Mouse (Mus musculus) common myeloid progenitor, adult 5-6 weeks (primary cell): Measurements from ENCODE around the gene Rgs14. TPM values are rescaled to one million over a fixed set of nuclear protein-coding genes. Genes with fewer than 3 reads are reported as not detected.
A peak's percentile ranks its signal among the peaks of the same experiment; 100 is the strongest.

Source experiments
- ATAC-seq: replicated peaks from 2 replicates; pipeline ENCODE4 v1.8.0; 2016; ENCODE audit warnings: low read depth, mild to moderate bottlenecking, moderate TSS enrichment, inconsistent platforms; ENCODE audit not compliant: poor library complexity, severe bottlenecking
- total RNA-seq: library from RNA; stranded (forward); fragments of 200-1000, 187-1606 nt; gene quantifications from 2 replicates; pipeline ENCODE4 v1.2.3, GENCODE M21; 2017

Gene Rgs14
- total RNA-seq, 1 experiment from 2014 or later: 4.2 TPM

GRCm38 (mm10) chr13:55342469-55342868, 27.1 kb upstream of the Rgs14 start:
- no peak for ATAC-seq

- no peak for ATAC-seq
These were observed 25.2 kb upstream of the Rgs14 start for GRCm38 (mm10) chr13:55344286-55344685.

- no peak for ATAC-seq
These were observed 22.8 kb upstream of the Rgs14 start for GRCm38 (mm10) chr13:55346745-55347144.

- ATAC-seq: no peak
These were observed 8.4 kb upstream of the Rgs14 start for GRCm38 (mm10) chr13:55361145-55361544.

GRCm38 (mm10) chr13:55361974-55362452, 7.5 kb upstream of the Rgs14 start:
- ATAC-seq: peak; percentile 15

- peak; percentile 98 for ATAC-seq
These were observed 7.0 kb upstream of the Rgs14 start, which contains the start of gene Lman2 for GRCm38 (mm10) chr13:55362453-55363060. Gene Lman2 (minus strand): TSS chr13:55362783.

GRCm38 (mm10) chr13:55368401-55368800, 1.1 kb upstream of the Rgs14 start:
- no peak for ATAC-seq

- ATAC-seq: 0 out of 2 replicates have a peak, but pooled peaks have one; percentile 0
These were observed 702 bp downstream of the Rgs14 start for GRCm38 (mm10) chr13:55370234-55370633.

- no peak for ATAC-seq
These were observed 1.6 kb downstream of the Rgs14 start for GRCm38 (mm10) chr13:55371007-55371681.

- no peak for ATAC-seq
These were observed 2.2 kb downstream of the Rgs14 start for GRCm38 (mm10) chr13:55371740-55372139.

GRCm38 (mm10) chr13:55374206-55374924, 4.8 kb downstream of the Rgs14 start:
- no peak for ATAC-seq

GRCm38 (mm10) chr13:55375877-55376276, 6.3 kb downstream of the Rgs14 start:
- no peak for ATAC-seq

GRCm38 (mm10) chr13:55378907-55379580, 9.5 kb downstream of the Rgs14 start:
- no peak for ATAC-seq

- no peak for ATAC-seq
These were observed 12.3 kb downstream of the Rgs14 start for GRCm38 (mm10) chr13:55381790-55382189.

GRCm38 (mm10) chr13:55390644-55391043, 21.1 kb downstream of the Rgs14 start:
- ATAC-seq: no peak

- ATAC-seq: no peak
These were observed 22.1 kb downstream of the Rgs14 start for GRCm38 (mm10) chr13:55391626-55392029.

GRCm38 (mm10) chr13:55392933-55393332, 23.4 kb downstream of the Rgs14 start:
- 0 out of 2 replicates have a peak, but pooled peaks have one; percentile 39 for ATAC-seq

- ATAC-seq: peak; percentile 50
These were observed 28.6 kb downstream of the Rgs14 start, which contains the start of gene Slc34a1 for GRCm38 (mm10) chr13:55398088-55398487. Gene Slc34a1 (plus strand): TSS chr13:55398187.

- ATAC-seq: no peak
These were observed 29.9 kb downstream of the Rgs14 start for GRCm38 (mm10) chr13:55399300-55400038.

- no peak for ATAC-seq
These were observed 30.5 kb downstream of the Rgs14 start for GRCm38 (mm10) chr13:55400039-55400346.
